Mouse (Mus musculus): Measurements from ENCODE around the gene Chad.
A peak's percentile ranks its signal among the peaks of the same experiment; 100 is the strongest.

Chad gene

DNA sequence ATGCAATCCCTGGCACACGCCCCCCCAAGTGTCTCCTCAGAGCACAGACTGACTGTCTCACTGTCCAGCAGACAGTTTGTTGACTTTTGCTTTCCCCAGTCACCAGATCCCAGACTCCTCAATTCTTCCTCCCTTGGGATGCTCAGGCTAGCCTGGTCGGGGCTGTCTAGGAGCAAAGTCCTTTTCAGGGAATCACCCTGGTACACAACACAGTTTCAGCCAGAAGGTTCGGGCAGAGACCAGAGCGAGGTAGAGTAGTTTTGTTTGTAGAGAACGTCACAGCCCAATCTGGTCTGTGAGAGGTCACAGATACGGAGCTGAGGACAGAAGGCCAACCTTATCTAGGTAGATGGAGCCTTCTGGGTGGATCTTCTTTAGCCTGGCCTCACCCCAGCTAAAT lies 1.7 kb downstream of the Chad start:
- no peak for DNase-seq

DNA sequence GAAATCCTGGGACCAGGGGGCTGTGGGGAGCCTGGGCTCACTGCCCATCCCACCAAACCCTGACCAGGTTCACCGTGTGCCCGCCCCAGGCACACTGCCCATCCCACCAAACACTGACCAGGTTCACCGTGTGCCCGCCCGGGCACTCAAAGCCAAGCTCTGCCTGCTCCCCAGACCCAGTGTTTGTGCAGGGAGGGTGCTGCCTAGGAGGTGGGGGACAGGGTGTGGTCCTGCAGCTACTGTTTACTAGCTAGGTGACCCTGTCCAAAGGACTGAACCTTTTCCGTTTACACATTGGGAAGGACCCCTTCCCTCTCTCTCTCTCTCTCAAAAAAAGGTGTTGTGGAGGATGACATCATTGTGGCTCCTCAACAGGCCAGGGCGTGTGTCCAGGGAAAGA lies 2.5 kb downstream of the Chad start:
- no peak for DNase-seq

- peak; percentile 65 to 78 for DNase-seq
These were observed 5.8 kb downstream of the Chad start for GRCm38 (mm10) chr11:94570612-94571011.

DNA sequence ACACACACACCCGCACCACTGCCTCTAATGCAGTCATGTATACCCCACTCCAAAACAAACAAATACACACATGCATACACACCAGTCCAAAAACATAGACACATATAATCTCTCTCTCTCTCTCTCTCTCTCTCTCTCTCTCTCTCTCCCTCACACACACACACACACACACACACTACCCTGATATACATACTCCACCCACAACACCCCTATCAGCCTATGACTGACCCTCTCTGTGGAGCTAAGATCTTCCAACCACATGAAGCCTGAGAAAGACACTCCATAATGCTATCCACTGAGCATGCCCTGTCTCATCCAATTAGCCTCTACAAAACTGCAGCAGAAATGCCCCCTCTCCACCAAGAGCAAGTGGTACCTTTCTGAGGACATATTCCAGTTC lies 7.0 kb downstream of the Chad start:
- no peak for DNase-seq

DNA sequence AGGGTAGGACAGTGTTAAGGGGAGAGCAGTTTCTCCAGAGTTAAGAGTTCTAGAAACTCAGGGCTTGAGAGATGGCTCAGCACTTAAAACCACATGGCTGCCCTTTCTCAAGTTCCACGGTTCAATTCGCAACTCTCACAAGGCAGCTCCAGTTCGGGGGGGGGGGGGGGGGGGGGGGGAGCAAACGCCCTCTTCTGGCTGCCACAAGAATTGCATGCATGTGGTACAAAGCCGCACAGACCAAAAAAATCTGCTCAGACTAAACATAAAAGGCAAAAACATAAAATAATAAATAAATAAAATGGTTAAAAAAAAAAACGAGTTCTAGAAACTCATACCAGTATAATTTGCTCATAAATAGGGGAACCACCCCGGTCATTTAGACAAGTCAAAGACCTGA lies 9.7 kb downstream of the Chad start:
- DNase-seq: no peak

DNA sequence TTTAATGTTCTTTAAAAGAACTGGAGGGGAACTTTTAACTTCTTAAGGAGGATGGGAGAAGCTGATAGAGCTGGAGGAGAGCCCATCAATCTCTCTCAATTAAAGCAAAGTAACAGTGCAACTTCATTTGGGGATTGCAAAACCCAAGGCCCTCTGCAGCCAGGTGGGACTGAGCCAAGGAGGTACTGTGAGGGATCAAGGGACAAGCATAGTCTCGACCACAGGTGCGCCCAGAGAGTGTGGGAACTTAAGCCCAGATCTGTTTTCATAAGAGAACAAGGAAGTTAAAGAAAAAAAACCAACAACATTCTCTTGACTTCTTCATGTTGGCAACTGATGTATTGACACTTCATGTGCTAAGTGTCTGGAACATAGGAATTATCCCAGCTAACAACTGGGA lies 10.2 kb downstream of the Chad start:
- DNase-seq: no peak

DNA sequence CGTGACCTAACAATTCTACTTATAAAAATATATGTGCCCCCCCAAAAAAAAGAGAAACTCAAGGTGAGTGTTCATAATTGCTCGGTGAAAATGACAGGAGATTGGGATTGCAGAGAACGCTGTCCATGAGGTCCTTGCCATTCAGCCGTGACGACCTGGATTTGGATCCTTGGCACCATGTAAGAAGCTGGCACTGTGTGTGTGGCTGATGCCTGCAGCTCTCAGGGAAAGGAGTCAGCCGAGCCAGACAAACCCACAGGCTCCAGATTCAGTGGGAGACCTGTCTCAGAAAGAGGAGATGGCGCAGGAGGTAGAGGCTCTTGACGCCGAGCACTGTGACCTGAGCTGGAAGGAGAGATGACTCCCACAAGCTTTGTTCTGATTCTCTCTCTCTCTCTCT lies 11.5 kb downstream of the Chad start:
- no peak for DNase-seq

GRCm38 (mm10) chr11:94580111-94580740 lies 15.4 kb downstream of the Chad start:
- DNase-seq: no peak

- DNase-seq: no peak
These were observed 20.2 kb downstream of the Chad start for GRCm38 (mm10) chr11:94585091-94585490.

DNA sequence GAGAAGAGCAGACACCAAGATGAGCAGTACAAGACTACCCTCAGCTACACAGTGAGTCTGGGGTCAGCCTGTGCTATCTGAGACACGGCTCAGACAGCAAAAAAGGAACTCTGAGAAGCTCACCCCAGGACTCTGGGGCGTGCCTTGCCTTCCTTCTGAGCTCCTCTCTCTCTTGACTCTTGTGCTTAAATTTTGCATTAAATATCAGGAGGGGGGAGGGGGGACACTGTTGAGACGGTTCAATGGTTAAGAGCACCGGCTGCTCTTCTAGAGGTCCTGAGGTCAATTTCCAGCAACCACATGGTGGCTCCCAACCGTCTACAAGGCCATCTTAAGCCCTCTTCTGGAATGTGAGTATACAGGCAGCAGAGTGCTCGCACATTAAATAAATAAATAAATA lies 22.7 kb downstream of the Chad start:
- DNase-seq: no peak

GRCm38 (mm10) chr11:94596311-94596852 lies 31.5 kb downstream of the Chad start:
- peak; percentile 32 to 44 for DNase-seq

- no peak for DNase-seq
These were observed 32.5 kb downstream of the Chad start for GRCm38 (mm10) chr11:94597319-94597718.

DNA sequence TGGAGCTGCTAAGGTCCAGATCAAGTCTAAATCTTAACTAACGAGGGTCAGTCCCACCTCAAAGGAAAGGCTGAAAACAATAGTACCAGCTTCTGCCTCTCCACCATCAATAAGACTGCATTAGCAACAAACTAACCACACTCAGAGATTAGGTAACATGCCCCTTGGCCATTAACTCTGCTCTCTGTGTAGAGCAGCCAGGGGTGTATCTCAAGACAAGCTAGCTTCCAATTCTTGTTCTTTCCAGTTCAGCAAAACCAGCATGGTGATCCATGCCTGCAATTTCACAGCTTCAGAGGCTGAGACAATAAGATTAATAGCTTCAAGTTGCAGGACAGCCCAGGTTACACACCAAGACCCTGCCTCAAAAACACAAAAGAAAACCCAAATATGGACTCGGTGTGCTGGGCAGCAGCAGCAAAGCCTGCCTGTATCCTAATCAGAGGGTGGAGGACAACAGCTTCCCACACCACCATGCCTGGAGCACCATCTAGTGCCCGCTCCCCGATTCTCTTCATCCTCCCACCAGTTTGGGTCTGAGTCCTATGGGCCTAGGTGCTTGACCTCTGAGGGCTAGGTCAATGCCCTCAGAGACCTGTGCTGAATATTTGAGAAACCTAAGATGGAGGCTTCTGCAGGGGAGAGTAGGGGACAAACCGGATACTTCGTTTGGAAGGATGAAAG lies 33.7 kb downstream of the Chad start:
- no peak for DNase-seq

GRCm38 (mm10) chr11:94600447-94600846 lies 35.6 kb downstream of the Chad start:
- no peak for DNase-seq

DNA sequence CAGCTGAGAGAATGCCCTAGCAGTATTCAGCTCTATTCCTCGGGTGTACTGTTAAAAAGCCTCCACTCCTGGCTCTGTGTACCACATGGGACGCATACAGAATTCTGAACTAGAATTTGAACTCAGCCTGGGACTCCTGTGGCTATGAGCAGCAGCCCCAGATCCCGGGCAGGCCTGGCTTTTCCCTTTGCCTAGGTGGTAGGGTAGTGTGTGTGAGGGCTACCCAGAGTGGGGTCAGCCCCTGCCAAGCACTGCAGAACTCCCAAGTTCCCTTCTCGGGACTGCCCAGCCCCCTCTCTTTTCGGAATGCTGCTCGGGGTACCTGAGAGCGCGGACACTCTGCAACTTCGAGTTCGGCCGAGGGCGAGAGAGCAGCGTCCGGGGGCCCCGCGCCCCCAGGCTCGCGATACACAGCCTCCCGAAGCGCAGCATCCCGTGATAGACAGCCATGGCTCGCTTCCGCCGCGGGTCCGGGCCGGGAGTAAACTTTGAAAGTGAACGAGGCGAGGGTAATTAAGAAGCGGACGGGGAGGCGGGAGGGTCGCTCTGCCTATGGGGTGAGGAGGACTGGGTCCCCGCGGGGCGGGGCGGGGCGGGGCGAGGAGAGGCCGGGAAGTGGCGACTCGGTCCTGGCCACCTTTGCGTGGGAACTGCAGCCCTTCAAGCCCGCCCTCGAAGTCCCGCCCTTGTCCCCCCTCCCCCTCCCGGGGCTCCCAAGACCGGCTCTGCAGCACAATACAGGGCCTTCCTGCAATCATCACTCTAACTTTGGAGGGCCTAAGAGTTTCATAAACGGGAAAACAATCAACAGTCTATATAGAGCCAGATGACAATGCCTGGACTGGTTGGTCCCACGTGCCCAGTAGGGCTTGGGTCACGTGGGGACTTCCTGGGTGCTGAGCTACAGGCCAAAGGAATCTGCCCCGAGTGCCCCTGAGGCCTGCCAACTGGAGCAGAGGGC lies 36.8 kb downstream of the Chad start, which contains the start of gene Acsf2:
Gene Acsf2, minus strand, starts transcription at position 551 of the 961 bp plus-strand sequence.
- DNase-seq: peak; percentile 70 to 78

DNA sequence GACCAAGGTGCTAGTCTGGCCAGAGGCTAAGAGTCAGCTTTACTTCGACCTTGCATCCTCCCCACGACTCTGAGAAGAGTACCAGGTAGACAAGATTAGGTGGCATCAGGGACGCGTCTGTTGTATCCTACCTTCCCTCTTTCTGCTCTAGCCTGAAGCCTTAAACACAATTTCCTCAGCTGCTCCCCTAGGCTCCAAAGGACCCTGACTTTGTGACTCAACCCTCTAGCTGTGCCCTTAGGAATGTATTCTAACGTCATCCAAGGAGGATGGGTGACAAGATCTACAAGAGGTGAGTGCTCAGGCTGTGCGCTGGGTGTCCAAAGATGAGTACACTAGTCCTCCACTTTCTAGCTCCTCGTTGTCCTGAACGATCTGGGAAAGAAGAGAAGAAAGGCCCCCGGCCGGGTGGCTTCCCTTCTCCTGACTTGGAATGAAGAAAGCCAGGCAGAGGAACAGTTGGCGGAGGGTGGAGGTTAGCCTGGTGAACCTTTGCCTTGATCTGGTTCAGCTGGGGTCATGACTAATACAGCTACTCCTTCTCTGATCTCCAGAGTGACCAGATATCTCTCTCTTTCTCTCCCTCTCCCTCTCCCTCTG lies 37.6 kb downstream of the Chad start:
- DNase-seq: no peak

GRCm38 (mm10) chr11:94610744-94611740 lies 46.2 kb downstream of the Chad start:
- no peak for DNase-seq

DNA sequence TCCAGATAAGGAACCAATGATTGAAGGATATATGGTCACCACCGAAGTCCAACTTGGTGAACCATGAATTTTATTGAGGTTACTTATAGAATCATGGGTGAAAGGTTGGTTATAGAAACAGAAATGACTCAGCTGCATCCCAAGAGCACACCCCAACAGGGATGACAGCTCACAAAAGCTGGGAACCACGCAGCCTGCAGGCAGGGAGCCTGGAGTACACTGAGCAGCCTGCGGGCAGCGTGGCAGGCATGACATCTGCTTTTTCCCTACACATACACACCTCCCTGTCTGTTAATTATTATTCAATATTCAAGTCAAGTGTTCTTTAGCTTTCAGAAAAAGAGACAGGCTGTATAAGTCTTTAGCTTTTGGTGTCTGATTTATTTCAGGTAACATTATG lies 49.8 kb downstream of the Chad start:
- no peak for DNase-seq

DNA sequence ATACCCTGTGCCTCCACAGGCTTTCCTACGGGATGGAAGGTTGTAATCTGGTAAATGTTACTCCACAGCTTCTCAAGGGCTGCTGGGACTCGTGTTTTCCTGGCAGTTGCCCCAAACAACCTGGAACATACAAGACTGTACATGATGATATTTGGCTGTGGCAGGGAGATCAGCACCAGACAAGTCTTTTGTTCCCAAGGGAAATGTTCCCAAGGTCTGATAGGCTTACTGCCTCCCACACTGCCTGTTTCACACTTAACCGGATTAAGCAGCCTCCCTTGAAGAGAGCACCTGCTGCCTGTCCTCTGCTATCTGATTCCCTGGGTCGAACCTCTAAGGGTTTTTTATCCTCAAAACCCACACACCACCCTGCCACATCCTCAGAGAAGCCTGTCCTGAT lies 50.6 kb downstream of the Chad start:
- DNase-seq: no peak

GRCm38 (mm10) chr11:94617646-94618045 lies 52.8 kb downstream of the Chad start:
- DNase-seq: no peak

Data from thymus, postnatal 36 days (tissue).